Mouse (Mus musculus): ENCODE data around the gene Rab26.

Rab26 gene

DNA sequence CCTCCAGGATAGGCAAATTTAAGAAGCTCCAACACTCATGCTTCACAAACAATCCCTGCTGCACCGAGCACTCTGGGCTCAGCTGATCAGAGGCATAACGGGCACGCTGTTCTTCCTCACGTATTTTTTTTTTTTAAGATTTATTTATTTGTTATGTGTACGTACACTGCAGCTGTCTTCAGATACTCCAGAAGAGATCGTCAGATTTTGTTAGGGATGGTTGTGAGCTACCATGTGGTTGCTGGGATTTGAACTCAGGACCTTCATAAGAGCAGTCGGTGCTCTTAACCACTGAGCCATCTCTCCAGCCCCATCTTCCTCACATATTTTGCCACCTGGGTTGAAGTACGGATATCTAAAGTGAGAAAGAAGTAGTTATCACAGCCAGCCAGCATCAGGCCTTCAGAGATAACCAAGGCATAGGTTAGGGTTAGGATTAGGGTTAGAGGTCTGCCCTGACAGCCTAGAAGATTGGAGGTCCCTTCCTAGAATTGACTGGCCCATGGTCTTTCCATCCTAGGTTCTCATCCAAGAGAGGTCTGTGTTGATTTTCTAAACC, at the start of gene Rab26:
Rab26 (minus strand) TSS at position 51 of the 559 bp plus-strand sequence.
- no peak for DNase-seq (ENCODE audit: low spot score)

DNA sequence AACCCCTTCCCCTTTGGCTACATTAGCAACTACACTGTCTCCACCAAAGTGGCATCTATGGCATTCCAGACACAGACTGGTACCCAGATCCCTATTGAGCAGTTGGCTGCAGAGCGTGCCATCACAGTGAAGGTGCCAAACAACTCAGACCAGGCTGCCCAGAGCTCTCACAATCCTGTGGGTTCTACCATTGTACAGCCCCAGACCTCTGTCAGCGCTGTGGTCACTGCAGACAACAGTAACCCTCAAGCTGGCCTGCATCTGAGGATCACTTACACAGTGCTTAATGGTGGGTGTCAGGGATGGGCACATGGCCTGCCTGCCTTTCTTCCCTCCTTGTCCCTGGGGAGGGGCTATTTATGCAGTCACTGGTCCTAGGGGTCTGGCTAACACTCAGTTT, 46.3 kb upstream of the Rab26 start:
- no peak for DNase-seq (ENCODE audit: low spot score)

DNA sequence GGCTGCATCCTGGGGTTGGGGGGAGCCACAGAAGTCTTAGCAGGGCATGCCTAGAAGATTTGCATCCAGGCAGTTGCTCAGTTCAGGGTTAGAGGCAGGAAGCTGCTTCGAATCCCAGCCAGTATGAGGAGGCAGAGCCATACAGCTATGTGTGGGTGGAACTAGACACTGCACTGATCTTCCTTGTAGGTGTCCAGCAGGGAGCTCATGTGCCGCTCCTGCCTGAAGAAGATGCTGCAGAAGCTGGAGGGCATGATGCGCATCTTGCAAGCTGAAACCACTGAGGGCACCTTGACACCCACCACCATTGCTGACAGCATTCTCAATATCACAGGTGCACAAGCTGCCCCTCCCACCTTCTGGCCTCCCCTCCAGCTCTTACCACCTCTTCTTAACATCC, 45.5 kb upstream of the Rab26 start:
- no peak for DNase-seq (ENCODE audit: low spot score)

DNA sequence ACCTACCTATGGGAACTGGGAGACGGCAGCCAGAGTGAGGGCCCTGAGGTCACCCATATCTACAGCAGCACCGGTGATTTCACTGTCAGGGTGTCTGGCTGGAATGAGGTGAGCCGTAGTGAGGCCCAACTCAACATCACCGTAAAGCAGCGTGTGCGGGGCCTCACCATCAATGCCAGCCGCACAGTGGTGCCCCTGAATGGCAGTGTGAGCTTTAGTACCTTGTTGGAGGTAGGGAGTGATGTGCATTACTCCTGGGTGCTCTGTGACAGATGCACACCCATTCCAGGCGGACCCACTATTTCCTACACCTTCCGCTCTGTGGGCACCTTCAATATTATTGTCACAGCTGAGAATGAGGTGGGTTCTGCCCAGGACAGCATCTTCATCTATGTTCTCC, 39.8 kb upstream of the Rab26 start:
- no peak for DNase-seq (ENCODE audit: low spot score)

DNA sequence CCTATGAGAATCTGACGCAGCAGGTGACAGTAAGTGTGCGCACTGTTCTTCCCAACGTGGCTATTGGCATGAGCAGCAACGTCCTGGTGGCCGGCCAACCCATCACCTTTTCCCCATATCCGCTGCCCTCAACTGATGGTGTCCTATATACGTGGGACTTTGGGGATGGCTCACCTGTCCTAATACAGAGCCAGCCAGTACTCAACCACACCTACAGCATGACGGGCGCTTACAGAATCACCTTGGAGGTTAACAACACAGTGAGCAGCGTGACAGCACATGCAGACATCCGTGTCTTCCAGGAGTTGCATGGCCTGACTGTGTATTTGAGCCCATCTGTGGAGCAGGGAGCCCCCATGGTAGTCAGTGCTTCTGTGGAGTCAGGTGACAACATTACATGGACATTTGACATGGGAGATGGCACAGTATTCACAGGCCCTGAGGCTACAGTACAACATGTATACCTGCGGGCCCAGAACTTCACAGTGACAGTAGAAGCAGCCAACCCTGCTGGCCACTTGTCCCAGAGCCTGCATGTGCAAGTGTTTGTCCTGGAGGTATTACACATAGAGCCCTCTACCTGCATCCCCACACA, 38.7 kb upstream of the Rab26 start:
- no peak for DNase-seq (ENCODE audit: low spot score)

DNA sequence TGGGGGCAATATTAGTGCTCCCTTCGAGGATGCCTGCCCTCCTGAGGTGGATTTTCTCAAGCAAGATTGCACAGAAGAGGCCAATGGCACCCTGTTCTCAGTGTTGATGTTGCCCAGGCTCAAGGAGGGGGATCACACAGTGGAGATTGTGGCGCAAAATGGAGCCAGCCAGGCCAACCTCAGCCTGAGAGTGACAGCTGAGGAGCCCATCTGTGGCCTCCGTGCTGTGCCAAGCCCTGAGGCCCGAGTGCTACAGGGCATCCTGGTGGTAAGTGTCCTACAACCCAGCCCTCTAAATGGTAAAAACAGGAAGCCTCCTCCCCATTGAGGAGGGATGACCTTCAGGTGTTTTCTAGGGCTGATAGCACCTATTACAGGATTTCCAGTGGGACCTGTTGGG, 35.8 kb upstream of the Rab26 start:
- DNase-seq (ENCODE audit: low spot score): no peak

DNA sequence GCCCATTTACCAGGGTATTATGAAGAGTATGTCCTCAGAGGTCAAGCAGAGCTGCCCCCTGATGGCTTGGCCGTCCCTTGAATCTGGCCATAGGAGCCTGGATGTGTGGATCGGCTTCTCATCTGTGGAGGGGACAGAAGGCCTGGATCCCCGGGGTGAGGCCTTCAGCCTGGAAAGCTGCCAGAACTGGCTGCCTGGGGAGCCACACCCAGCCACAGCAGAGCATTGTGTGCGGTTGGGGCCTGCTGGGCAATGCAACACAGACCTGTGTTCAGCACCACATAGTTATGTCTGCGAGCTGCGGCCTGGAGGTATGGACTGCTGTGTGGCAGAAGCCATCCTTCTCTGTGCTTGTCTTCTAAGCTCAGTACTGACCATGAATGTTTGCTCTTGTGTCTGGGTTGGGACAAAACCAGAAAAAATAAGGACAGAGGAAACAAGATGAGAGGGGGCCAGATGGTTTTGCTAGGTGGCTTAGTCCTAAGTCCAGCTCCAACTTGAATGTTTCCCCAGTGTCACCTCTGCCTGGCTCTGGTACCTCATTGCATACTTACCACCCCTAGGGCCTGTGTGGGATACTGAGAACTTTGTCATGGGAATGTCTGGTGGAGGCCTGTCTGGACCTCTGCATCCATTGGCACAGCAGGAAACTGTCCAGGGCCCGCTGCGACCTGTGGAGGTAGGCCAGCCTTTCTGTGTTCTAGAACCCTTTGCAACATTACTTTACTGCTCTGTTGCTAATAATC, 33.2 kb upstream of the Rab26 start:
- no peak for DNase-seq (ENCODE audit: low spot score)

DNA sequence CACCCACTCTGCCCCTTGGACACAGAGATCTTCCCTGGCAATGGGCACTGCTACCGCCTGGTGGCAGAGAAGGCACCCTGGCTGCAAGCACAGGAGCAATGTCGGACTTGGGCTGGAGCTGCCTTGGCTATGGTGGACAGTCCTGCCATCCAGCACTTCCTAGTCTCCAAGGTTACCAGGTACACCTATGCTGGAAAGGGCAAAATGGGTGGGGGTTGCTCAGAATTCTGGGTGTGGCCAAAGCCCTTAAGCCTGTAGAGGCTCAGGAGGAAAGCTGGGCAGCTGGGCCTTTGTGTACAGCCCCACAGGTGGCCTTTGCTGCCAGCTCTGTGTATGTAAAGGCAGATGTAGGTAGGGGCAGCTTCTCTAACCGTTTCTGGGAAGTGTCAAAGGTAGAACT, 31.8 kb upstream of the Rab26 start:
- DNase-seq (ENCODE audit: low spot score): no peak

DNA sequence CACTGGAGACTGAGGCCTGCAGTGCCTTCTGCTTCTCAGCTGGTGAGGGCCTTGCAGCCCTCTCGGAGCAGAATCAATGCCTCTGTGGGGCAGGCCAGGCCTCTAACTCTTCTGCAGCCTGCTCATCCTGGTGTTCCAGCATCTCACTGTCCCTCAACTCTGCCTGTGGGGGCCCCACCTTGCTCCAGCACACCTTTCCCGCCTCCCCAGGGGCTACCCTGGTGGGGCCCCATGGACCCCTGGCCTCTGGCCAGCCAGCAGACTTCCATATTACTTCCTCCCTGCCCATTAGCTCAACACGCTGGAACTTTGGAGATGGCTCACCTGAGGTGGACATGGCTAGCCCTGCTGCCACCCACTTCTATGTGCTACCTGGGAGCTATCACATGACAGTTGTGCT, 31.1 kb upstream of the Rab26 start:
- DNase-seq (ENCODE audit: low spot score): no peak

DNA sequence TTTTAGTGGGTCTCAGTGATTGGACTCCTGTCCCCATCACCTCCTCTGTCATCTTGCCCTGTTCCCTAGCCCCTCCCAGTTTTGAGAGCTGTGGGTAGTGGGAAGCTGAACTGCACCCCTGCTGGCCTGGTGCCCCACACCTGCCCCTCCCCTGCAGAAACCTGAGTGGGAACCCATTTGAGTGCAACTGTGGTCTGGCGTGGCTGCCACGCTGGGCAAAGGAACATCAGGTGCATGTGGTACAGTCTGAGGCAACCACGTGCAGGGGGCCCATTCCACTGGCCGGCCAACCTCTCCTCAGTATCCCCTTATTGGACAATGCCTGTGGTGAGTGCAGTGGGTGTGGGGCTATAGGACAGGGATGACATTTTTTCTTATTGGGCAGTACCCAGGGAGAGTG, 30.4 kb upstream of the Rab26 start:
- no peak for DNase-seq (ENCODE audit: low spot score)

DNA sequence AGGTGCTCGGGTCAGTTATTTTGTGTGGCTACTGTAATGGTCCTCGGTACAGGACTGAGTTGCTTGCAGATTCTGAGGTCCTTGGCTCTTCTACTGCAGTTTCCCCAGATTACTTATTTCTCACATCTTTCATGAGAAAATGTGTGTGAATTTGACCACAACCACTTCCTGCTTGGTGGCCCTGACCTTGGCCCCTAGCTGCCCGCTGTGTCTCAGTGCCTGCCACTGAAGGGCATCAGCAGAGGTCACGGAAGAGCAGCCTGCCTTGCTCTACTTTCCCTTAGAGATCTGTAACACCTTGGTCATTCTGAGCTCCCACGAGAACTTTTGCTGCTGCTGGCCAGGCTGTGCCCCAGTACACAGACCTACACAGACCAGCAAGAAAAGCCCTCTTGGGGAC, 29.6 kb upstream of the Rab26 start:
- DNase-seq (ENCODE audit: low spot score): no peak

DNA sequence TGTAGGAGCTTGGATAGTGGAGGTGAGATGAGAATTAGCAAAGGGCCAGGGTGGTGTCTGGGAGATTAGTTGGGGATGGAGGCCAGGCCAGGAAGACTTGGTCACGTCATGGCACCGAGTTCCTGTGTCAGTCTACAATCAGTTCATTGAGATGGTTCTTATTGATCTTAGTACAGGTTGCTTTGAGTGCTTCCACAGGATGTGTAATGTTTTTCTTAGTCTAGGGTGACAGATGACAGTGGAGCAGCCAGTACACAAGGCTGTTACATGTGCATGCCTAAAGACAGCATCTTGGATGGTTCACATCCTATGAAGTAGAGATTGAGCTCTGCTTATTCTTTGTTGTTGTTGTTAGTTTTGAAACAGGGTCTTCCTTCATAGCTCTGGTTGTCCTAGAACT, 27.6 kb upstream of the Rab26 start:
- DNase-seq (ENCODE audit: low spot score): no peak

DNA sequence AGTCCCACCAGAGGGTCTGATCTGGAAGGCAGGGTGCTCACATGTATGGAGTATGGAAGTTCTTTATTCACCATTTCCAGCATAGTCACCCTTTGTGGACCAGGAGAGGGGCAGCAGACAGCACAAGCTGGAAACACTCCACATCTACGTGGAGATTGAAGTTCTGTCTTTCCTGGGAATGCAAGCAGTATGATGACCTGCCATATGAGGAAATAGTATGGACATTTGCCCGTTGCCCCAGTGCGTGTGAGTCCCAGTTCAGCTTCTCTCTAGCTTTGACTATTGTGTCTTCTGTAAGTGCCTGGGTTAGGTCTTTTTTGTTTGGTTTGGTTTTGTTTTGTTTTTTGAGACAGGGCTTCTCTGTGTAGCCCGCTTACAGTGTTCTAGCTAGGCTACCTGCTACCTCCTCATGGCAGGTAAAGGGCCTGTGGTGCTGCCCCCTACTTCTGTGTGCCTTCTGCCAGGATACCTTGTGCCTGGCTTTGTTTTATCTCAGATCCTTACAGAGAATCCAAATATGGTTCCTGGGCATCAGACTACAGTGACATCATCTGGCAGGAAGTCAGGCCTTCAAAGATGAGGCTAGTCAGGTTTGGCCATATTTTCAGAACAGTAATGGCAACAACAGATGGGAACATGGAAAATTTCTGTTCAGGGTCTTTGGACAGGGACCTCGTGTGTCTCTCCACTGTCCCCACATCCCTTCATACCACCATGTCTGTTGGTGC, 26.5 kb upstream of the Rab26 start:
- no peak for DNase-seq (ENCODE audit: low spot score)

DNA sequence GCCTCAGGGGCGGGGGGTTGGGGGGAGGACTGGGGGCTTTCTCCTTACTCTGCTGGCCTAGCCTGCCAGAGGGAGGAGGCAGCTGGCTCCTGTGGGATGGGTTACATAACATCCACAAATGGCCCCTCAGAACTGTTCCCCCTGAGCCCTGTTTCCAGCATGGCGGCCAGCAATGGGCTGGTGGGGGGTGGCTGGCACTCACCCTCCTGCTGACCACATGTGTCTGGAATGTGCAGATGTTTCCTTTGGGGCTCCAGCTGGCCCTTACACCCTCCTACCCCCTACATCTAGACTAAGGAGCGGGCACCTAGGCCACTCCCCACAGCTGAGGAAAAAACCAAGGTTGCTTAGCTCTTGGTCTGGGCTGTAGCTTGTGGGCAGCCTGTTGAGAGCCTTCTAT, 25.1 kb upstream of the Rab26 start:
- no peak for DNase-seq (ENCODE audit: low spot score)

DNA sequence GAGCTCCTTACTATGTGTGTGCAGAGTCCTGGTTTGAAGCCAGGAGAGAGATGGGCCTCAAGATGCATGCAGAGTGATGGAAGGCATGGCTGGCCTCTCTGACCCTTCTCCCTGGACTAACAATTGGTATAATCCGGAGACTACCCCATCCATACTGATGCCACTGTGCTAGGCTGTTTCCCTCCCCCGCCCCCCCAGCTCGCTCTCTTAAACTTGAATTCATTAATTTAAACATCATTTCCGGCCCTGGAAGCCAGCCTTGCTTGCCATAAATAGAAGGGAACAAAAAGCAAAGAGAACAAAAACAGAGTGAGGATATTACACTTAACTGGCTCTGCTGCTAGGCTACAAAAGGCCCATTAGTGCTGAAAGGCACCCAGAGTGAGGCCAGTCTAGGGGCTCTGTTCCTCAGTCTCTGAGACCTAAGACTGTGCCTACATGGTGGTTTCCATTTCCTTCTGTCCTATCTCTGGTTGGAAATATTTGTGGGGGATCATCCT, 24.6 kb upstream of the Rab26 start:
- no peak for DNase-seq (ENCODE audit: low spot score)

DNA sequence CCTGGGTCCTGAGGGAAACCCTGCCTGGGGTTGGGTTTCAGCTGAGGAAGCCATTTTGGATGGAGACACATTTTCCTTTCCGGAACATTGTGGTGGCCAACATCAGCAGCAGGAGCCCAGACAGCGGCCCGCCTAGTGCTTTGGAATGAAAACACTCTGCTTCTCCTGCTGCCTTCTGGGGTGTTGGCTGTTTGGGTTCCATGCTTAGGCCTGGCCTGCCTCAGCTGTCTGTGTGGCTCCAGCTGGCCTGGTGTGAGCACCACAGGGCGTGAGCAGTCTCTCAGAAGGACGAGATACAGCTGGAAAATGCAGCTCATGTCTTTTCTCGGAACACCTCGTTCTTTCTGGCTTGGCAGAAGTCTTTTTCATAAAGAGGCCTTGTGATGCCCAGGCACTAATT, 23.1 kb upstream of the Rab26 start:
- DNase-seq (ENCODE audit: low spot score): no peak

DNA sequence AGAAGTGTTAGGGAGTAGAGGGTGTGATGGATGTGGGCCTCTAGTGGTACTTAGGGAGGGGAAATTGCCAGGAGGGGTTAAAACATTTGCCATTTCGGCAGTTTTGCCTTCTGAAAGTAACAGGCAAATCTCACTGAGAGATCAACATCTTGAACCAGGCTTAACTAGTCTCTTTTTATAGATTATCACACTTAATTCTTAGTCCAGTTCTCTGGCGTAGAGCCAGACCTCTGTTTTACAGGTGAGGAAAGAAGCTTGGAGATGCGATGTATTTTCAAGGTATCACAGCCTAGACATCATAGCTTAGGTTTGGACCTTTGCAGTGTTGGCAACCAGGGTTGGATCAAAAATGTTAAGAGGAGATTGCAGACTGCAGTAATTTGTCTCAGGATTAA, 17.0 kb upstream of the Rab26 start:
- no peak for DNase-seq (ENCODE audit: low spot score)

DNA sequence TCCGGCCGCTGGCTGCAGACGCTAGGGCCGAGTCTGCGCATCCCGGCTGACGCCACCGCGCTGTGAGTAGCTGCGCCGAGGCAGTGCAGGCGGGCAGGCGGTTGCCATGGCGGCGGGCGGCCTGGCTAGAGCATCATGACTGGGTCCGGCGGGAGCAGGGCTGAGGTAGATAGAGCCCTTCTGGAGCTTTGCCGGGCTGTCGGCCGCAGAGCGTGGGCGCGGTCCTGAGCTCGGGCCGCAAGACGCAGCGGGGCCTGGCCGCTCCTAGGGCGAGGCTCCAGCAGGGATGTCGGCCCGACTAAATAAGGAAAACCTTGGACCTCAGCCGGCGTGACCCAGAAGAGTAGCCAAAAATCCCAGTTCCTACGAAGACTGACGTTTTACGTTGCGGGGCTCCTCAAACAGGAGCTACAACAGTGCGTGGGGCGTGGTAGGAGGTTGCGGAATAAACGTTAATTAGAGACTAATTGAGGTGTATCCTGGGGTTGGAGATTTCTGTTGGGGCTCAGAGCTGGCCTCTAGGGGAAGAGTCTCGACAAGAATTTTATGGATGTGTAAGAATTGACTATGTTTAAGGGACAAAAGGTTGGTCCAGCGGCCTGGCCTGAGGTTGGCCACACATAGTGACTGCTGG, 16.5 kb upstream of the Rab26 start:
- DNase-seq (ENCODE audit: low spot score): peak; percentile 57

DNA sequence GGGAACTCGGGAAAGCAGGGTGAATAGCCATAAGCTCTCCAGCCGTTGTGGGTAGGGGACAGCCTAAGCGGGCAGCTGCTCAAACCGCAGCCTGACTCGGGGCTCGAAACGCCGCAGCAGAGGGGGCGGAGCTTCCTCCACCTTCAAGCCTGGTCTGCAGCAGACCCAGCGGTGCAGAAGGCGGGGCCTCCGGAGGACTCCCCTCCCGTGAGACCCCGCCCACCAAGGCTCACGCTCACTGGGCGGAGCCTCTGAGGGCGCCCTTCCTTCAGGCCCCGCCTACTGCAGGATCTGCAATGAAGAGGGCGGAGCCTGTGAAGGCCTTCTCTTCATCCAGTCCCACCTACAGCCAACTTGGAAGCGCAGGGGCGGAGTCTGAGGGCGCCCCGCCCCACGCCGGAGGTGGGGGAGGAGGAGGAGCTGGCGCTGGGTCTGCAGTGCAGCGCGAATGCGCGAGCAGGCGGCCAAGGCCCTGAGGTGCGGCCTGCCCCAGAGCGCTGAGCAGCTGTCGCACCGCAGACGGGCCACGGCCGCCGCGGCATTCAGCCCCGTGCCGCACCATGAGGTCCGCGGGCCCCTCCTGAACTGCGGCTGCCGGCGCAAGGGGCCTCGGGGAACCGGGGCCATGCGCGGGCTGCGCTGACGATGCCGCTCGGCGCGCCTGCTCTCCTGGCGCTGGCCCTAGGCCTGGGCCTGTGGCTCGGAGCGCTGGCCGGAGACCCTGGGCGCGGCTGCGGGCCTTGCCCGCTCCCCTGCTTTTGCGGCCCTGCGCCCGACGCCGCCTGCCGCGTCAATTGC, 15.8 kb upstream of the Rab26 start, which contains the start of gene Pkd1:
Pkd1 (plus strand) TSS at position 217 of the 798 bp plus-strand sequence.
- peak; percentile 99 for DNase-seq (ENCODE audit: low spot score)

DNA sequence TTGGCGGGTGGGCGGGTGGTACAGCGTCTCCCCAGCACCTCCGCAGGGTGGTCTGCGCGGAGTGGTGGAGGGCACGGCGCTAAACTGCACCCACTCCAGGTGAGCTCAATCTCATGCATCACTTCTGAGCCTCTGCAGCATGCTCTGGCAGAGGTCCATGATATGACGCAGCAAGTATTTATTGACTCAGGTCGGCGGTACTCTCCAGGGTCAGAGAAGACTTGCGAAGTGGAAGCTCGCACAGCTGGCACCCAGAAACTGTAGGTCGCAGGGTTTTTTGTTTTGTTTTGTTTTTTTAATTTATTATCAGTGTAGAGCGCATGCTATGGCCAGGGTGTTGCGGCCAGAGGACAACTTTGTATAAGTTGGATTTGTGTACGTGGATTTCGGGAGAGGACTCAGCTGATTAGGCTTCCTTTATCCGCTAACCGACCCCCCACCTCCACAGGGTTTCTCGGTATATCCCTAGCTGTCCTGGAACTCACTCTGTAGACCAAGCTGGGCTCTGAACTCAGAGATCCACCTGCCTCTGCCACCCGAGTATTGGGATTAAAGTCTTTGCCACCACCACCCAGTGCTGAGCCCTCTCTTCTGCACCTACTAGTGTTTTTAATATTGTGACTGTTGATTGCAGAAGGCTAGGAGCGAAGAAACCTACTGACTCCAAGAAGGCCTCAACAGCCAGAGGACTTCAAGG, 15.1 kb upstream of the Rab26 start:
- no peak for DNase-seq (ENCODE audit: low spot score)

DNA sequence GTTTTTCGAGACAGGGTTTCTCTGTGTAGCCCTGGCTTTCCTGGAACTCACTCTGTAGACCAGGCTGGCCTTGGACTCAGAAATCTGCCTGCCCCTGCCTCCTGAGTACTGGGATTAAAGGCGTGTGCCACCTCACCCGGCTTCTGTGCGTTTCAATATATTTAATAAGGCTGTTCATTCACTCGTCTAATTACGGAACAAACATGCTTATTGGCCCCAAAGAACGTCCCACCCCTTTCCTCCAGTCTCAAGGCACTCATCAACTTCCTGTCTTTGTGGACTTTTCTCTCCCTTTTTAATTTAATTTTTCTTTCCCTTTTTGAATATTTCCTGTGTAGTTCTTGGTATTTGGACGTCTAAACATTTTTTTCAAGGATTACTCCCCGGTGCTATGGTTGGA, 14.4 kb upstream of the Rab26 start:
- no peak for DNase-seq (ENCODE audit: low spot score)

Measured in ovary, postnatal 14 days (tissue).